Mouse (Mus musculus): ENCODE data around the gene Cyp39a1. TPM values are rescaled to one million over a fixed set of nuclear protein-coding genes. Genes with fewer than 3 reads are reported as not detected.

The Cyp39a1 gene
- total and polyA plus RNA-seq, 2 experiments from 2014 or later = 1.2 to 13.3 TPM

DNA sequence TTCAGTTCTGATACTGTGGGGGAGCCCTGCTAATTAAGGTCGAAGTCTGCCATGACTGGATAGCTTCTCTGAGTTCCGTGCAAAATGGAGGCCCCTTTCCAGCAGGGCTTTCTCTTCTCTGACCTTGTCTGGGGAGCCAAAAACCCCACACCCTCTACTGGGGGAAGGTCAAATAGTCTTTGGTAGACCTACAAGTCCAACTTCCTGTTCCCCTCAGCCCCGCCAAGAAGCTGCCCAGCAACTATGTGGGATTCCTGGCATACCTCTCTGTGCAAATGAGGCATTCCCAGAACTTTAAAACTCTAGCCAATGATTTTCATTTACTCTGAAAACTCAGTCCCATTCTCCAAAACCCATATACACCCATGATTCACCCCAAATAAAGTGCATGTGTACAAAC, 52.2 kb downstream of the Cyp39a1 start:
- no peaks in the 10 kb centered on the region for H3K36me3 ChIP-seq (ENCODE audit: insufficient read depth, low read length)
- H3K27ac ChIP-seq = no peak overlapping the region
- H3K9me3 ChIP-seq (ENCODE audit: low read length) = no peaks in the 10 kb centered on the region
- WGBS = 87% methylated on average over 3 of the region's 3 CpGs
- no peaks in the 10 kb centered on the region for H3K27me3 ChIP-seq (ENCODE audit: insufficient read depth, low read length)
- no peak for TF ChIP-seq CTCF (IDR thresholded peaks at IDR 0.05; ENCODE audit: low read depth)
- DNase-seq (ENCODE audit: low spot score) (no peak), ATAC-seq (no peak)
- H3K9ac ChIP-seq (replicated peaks; ENCODE audit: low read length) = no peak overlapping the region
- H3K4me2 ChIP-seq (ENCODE audit: low read depth, low read length) = no peak overlapping the region
- no peaks in the 10 kb centered on the region for H3K4me1 ChIP-seq (ENCODE audit: insufficient read depth, low read length)
- no peak overlapping the region for H3K4me3 ChIP-seq (ENCODE audit: low read length)

DNA sequence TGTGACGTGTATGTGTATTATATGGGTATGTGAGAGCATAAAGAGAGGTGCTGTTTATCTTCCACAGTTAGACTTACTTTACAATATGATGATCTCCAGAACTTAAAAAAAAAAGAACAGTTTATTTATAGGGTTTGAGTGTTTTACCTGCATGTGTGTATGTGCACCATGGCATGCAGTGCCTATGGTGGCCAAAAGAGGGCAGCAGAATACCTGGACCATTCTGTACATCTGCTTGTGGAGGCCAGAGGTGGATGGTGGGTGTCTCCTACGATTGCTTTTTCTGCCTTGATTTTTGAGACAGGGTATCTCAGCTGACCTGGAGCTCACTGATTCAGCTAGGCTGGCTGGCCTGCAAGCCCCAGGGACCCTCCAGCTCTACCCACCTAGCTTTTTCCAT, 57.3 kb downstream of the Cyp39a1 start:
- DNase-seq (ENCODE audit: low spot score) = no peak
- H3K9me3 ChIP-seq (ENCODE audit: low read length) = no peaks in the 10 kb centered on the region
- no peaks in the 10 kb centered on the region for H3K36me3 ChIP-seq (ENCODE audit: insufficient read depth, low read length)
- no peak overlapping the region for H3K9ac ChIP-seq (replicated peaks; ENCODE audit: low read length)
- 0 out of 2 replicates have a peak, but pooled peaks have one; percentile 10 for TF ChIP-seq CTCF (IDR thresholded peaks at IDR 0.05; ENCODE audit: low read depth)
- no peaks in the 10 kb centered on the region for H3K4me1 ChIP-seq (ENCODE audit: insufficient read depth, low read length)
- no peaks in the 10 kb centered on the region for H3K27me3 ChIP-seq (ENCODE audit: insufficient read depth, low read length)
- no peak for ATAC-seq
- no peak overlapping the region for H3K4me3 ChIP-seq (ENCODE audit: low read length)
- H3K27ac ChIP-seq = no peak overlapping the region
- 95% methylated on average over 2 of the region's 2 CpGs for WGBS
- no peak overlapping the region for H3K4me2 ChIP-seq (ENCODE audit: low read depth, low read length)

DNA sequence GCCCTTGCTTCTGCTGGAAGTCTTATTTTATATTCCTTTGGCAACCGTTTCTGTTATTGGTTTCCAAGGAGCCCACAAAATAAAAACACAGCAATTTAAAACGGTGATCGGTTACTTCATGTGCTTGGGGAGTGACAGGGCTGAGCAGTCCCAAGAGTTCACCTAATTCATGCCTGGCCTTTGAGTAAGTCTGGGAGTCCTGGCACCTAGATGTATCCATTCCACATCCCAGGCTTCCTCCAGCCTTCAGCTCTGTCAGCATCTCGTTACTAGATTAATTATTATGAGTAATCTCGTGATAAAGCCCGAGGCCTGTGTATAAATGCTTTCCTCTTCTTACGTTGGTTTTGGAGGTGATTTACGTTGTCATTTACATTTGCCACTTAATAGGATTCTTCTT, 64.1 kb downstream of the Cyp39a1 start:
- Histone ChIP-seq H3K36me3 (ENCODE audit: insufficient read depth, low read length) (no peaks in the 10 kb centered on the region), H3K27me3 (ENCODE audit: insufficient read depth, low read length) (no peaks in the 10 kb centered on the region), H3K4me3 (ENCODE audit: low read length) (no peak overlapping the region), H3K27ac (no peak overlapping the region), H3K9ac (replicated peaks; ENCODE audit: low read length) (no peak overlapping the region), H3K4me2 (ENCODE audit: low read depth, low read length) (no peak overlapping the region), H3K4me1 (ENCODE audit: insufficient read depth, low read length) (no peaks in the 10 kb centered on the region), H3K9me3 (ENCODE audit: low read length) (no peaks in the 10 kb centered on the region)
- no peak for ATAC-seq
- no peak for TF ChIP-seq CTCF (IDR thresholded peaks at IDR 0.05; ENCODE audit: low read depth)
- WGBS = 70% methylated on average over 8 of the region's 8 CpGs
- DNase-seq (ENCODE audit: low spot score) = no peak

DNA sequence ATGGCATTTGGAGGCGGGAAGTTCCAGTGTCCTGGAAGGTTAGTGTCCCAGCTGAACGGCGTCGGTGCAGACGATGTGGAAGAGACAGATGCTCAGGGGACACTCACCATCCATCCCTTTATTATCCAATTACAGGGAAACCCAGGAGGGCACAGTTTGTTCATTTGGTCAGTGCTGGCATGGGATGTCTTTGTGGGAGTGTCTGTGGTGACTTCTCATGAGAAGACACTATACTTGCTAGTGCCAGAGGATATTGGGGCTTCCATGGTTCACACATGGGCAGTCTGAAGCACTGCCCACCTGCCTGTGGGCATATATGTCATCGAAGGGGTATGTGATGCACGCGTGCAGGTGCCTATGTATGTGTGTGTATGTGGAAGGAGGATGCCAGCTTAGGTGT, 64.8 kb downstream of the Cyp39a1 start:
- no peak for ATAC-seq
- WGBS = 85% methylated on average over 8 of the region's 8 CpGs
- no peak for TF ChIP-seq CTCF (IDR thresholded peaks at IDR 0.05; ENCODE audit: low read depth)

GRCm38 (mm10) chr17:43734252-43734651, 67.0 kb downstream of the Cyp39a1 start:
- no peaks in the 10 kb centered on the region for H3K36me3 ChIP-seq (ENCODE audit: insufficient read depth, low read length)
- 85% methylated on average over 4 of the region's 4 CpGs for WGBS
- H3K9me3 ChIP-seq (ENCODE audit: low read length) = no peaks in the 10 kb centered on the region
- no peak for TF ChIP-seq CTCF (IDR thresholded peaks at IDR 0.05; ENCODE audit: low read depth)
- DNase-seq (ENCODE audit: low spot score) (no peak), ATAC-seq (no peak)
- no peak overlapping the region for H3K27ac ChIP-seq
- H3K4me3 ChIP-seq (ENCODE audit: low read length) = no peak overlapping the region
- no peaks in the 10 kb centered on the region for H3K27me3 ChIP-seq (ENCODE audit: insufficient read depth, low read length)
- H3K4me2 ChIP-seq (ENCODE audit: low read depth, low read length) = no peak overlapping the region
- H3K4me1 ChIP-seq (ENCODE audit: insufficient read depth, low read length) = no peaks in the 10 kb centered on the region
- H3K9ac ChIP-seq (replicated peaks; ENCODE audit: low read length) = no peak overlapping the region

More for the DNA sequence above, 64.8 kb downstream of the Cyp39a1 start:
- H3K4me2 ChIP-seq (ENCODE audit: low read depth, low read length) = no peak overlapping the region
- no peaks in the 10 kb centered on the region for H3K9me3 ChIP-seq (ENCODE audit: low read length)
- no peaks in the 10 kb centered on the region for H3K27me3 ChIP-seq (ENCODE audit: insufficient read depth, low read length)
- H3K36me3 ChIP-seq (ENCODE audit: insufficient read depth, low read length) = no peaks in the 10 kb centered on the region
- no peak overlapping the region for H3K4me3 ChIP-seq (ENCODE audit: low read length)
- DNase-seq (ENCODE audit: low spot score) = no peak
- H3K4me1 ChIP-seq (ENCODE audit: insufficient read depth, low read length) = no peaks in the 10 kb centered on the region
- H3K9ac ChIP-seq (replicated peaks; ENCODE audit: low read length) = no peak overlapping the region
- H3K27ac ChIP-seq = no peak overlapping the region

- Histone ChIP-seq H3K4me3 (ENCODE audit: low read length) (no peak overlapping the region), H3K9me3 (ENCODE audit: low read length) (peaks cover 12% of the 10 kb centered on the region; the same call in 1 of the 2 replicates), H3K4me2 (ENCODE audit: low read depth, low read length) (no peak overlapping the region), H3K9ac (replicated peaks; ENCODE audit: low read length) (no peak overlapping the region), H3K27ac (no peak overlapping the region), H3K4me1 (ENCODE audit: insufficient read depth, low read length) (no peaks in the 10 kb centered on the region), H3K36me3 (ENCODE audit: insufficient read depth, low read length) (no peaks in the 10 kb centered on the region), H3K27me3 (ENCODE audit: insufficient read depth, low read length) (no peaks in the 10 kb centered on the region)
- ATAC-seq (no peak), DNase-seq (ENCODE audit: low spot score) (no peak)
- 85% methylated on average over 5 of the region's 5 CpGs for WGBS
- TF ChIP-seq CTCF (IDR thresholded peaks at IDR 0.05; ENCODE audit: low read depth) = no peak
Measured at GRCm38 (mm10) chr17:43743933-43744332, 76.7 kb downstream of the Cyp39a1 start.

DNA sequence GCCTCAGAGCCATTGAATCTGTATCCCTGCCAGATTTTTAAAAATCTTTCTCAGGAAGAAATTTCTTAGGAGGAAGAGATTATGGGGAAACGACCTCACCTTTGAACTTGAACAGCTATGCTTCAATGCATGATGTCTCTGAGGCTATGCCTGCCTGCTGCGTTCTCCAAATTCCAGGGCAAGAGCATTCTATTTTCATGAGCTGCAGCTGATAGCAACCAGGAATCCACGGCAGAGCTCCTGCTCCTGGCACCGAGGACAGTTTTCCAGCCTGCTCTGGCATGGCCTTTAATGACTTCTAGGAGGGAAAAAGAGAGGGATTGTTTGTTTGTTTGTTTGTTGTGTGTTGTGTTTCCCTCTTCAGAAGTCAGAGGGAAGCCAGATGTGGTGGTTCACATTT, 77.2 kb downstream of the Cyp39a1 start:
- H3K4me3 ChIP-seq (ENCODE audit: low read length) = no peak overlapping the region
- no peak for TF ChIP-seq CTCF (IDR thresholded peaks at IDR 0.05; ENCODE audit: low read depth)
- DNase-seq (ENCODE audit: low spot score) = no peak

More for the DNA sequence above, 77.2 kb downstream of the Cyp39a1 start:
- H3K4me1 ChIP-seq (ENCODE audit: insufficient read depth, low read length) = no peaks in the 10 kb centered on the region
- no peak overlapping the region for H3K9ac ChIP-seq (replicated peaks; ENCODE audit: low read length)
- no peak for ATAC-seq
- no peaks in the 10 kb centered on the region for H3K36me3 ChIP-seq (ENCODE audit: insufficient read depth, low read length)
- WGBS = 68% methylated on average over 4 of the region's 4 CpGs
- no peaks in the 10 kb centered on the region for H3K27me3 ChIP-seq (ENCODE audit: insufficient read depth, low read length)
- peaks cover 12% of the 10 kb centered on the region; the same call in 1 of the 2 replicates for H3K9me3 ChIP-seq (ENCODE audit: low read length)
- H3K4me2 ChIP-seq (ENCODE audit: low read depth, low read length) = no peak overlapping the region
- no peak overlapping the region for H3K27ac ChIP-seq
